Mouse (Mus musculus) erythroid progenitor cell, adult 5-6 weeks (primary cell): Measurements from ENCODE around the gene Pigb. TPM values are rescaled to one million over a fixed set of nuclear protein-coding genes. Genes with fewer than 3 reads are reported as not detected.
"Not testable (repeated sequence)": the region's sequence is repeated elsewhere in the genome, so short reads cannot be mapped to it uniquely, and the experiment has no call there.

ENCODE experiments used
- ATAC-seq: replicated peaks from 2 replicates; pipeline ENCODE4 v1.8.0; 2016; ENCODE audit warnings: moderate number of reproducible peaks, mild to moderate bottlenecking, moderate TSS enrichment, inconsistent platforms; ENCODE audit not compliant: poor library complexity, low FRiP score, severe bottlenecking
- total RNA-seq, 2 experiments: library from RNA; stranded (forward) in 1 of 2; stranded (reverse) in 1 of 2; fragments of 150-400 nt in 1 of 2; fragments of 186-747, 209-891 nt in 1 of 2; gene quantifications; 2 replicates each; pipeline versions ENCODE4 v1.2.3 to v1.2.4; 2015 to 2017; ENCODE audit warnings: low replicate concordance in 2 of 2

Gene Pigb
- total RNA-seq (2015; ENCODE audit: low replicate concordance) (6.8 and 14.7 TPM in 2 replicates), total RNA-seq (2017; ENCODE audit: low replicate concordance) (0.83 and 1.0 TPM in 2 replicates)

DNA sequence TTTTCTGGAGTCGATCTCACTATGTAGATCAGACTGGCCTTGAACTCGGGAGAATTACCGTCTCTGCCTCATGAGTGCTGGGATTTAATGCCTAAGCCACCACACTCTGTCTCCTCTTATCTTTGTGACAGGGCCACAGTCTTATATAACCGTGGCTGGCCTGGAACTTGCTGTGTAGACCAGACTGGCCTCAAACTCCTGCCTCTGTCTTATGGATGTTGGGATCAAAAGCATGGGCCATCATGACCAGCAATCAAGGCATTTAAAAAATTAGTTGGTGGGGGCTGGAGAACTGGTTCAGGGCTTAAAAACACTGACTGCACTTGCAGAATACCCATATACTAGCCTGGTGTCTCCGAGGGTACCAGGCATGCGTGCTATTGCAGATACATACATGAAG, at the start of gene Pigb:
TSS of gene Pigb (minus strand) at position 299 of the 400 bp plus-strand sequence.
- peak; percentile 36; the same call in 1 of the 2 replicates for ATAC-seq

DNA sequence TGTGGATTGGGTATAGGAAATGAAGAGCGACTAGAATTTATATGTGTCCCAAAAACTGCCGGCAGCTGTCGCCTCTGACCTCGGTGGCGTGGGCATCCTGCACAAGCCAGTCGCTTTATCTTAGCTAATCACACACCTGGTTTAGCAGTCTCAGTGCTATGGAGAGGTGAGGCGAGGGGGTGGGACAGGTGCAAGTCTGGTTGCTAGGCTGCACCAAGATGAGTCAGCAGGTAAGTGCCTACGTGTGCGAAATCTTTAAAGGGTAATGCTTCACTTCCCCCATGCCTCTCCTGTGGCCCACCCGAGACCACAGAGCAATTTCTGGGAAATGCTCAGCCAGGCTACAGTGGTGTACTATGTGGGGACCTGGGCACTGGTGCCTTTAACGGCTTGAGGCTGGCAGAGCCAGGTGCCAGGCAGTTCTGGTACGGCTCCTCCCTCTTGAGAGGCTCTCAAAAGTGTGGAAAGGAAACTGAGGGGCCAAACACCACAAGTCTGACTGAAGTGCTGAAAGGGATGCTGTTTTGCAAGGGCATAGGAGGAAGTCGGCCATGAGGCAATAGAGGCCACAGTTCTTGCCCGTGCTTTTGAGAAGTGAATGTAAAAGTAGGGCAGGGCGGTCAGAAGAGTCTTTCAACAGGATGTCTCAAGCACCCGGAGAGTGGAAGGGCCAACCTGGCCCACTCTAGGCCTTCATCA, 49.2 kb upstream of the Pigb start:
- ATAC-seq, result no peak

DNA sequence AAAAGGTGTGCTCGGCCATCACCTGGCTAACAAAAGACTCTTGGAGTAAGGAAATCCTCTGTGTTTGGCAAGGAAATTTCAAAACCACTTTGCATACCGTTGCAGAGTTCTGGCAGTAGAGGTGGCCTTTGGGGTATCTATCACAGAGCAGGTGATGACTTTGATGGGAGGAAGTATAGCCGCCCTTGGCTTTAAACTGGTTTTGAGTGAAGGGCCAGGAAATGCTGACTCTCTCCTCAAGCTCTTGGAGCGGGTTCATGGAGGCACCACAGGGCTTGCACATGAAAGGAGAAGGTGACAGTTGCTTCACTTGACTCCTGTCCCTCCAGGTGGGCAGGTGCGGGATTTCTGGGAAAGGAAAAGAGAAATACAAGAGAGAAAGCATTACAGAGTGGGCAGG, 47.4 kb upstream of the Pigb start:
- no peak for ATAC-seq

DNA sequence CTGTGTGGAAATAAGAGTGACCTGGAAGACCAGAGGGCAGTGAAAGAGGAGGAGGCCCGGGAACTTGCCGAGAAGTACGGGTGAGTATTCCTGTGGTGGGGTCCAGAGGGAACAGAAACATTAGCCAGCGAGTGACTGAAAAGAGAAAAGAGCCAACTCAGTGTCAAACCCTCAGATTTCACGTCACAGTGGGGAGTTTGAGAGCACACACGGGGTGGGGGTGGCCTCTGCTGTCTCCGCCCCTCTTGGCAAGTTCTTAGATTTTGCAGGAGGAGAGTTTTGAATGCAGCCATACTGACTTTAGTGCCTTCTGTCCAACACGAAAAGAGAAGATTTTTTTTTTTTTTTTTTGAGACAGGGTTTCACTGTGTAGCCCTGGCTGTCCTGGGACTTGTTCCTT, 46.9 kb upstream of the Pigb start:
- no peak for ATAC-seq

DNA sequence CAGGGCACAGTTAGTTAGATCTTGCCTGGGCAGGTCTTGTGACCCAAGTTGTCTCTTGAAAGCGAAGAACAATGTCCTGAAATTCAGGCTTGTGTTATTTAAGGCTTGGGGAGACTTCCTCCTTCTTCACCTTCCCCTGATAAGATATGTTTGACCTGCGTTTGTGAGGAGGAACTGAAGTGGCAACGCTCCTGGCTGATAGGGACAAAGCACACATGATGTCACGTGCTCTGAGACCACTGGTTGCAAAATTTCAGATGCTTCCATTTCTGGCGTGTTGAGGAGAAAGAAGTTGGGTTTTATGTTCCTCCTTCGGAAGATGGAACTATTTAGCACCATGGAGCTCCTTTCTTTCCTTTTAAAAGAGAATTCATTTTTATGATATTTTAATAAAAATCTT, 45.7 kb upstream of the Pigb start:
- no peak for ATAC-seq

DNA sequence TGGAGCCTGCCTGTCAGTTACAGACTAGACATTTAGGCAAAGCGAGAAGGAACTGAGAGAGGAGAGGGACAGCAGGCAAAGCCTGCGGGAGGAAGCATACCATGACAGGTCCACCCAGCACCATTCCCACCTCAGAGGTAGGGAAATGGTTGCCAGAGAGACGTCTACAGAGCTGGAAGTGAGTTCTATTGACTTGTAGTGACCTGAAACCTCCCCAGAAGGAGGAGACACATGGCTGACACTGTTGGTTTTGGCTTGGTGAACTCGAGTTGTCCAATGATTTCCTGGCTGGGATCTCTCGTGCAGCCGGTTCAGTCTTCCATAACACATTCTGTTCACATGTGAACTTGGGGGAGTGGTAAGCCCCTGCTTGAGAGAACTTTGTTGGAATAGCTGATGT, 43.8 kb upstream of the Pigb start:
- no peak for ATAC-seq

DNA sequence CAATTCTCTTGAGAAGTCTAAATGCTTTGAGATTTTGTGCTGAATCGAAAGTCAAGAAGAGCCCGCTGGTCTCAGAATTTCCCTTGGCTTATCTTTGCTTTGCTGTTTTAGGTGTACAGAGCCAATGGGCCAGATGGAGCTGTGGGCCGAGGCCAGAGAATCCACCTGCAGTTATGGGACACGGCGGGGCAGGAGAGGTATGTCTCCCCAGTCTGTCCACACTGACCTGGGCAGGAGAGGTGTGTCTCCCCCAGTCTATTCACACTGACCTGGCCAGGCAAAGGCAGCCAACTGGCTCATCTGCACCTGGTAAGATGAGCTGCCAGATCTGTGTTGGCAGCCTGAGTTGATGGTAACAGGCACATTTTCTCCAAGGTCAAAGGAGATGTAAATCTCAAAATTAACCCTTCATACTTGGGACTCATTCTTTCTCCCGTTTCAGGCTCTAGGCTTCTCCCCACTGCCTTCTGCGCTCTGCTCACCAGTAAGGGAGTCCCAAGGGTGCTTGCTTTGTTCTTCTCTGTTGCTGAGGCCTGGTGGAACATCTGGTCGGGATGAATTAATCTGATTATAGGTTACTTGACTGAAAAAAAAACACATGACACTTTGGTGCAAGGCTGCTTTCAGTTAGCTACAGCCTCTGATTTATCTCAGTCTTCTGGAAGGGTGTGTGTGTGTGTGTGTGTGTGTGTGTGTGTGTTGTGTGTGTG, 42.3 kb upstream of the Pigb start:
- ATAC-seq, result no peak

DNA sequence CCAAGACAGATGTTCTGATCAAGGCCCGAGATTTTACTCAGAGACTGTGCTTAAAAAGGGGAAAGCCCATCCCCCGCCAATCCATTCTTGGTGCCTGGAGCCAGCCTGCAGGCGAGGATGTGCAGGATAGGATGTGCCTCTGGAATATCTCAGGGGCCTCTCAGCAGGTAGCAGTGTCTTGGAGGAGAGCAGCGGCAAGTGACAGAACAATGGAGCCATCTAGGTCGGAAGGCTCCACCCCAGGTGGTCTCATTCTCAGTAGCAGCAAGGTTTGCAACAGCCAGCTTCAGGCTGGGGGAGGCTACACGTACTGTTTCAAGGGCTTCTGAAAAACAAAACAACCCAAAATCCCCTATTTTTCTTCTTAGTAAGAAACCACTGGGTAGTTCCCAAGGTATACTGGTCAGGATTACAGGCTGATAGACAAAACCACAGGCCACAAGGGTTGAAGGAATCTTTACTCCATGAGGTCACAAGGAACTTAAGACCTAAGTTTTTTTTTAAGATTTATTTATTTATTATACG, 39.7 kb upstream of the Pigb start:
- no peak for ATAC-seq

DNA sequence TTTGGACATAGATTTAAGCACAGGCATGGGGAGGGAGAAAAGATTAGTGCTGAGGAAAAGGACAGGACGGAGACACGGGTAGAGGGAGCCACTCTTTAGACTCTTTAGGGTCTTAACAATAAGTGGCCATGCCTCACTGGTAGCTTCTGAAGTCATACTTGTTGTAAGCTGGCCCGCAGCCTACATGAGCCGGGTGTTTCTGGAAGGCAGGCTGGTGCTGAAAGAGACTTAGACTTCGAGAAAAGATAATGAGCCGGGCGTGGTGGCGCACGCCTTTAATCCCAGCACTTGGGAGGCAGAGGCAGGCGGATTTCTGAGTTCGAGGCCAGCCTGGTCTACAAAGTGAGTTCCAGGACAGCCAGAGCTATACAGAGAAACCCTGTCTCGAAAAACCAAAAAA, 39.2 kb upstream of the Pigb start:
- ATAC-seq, result not testable (repeated sequence)

DNA sequence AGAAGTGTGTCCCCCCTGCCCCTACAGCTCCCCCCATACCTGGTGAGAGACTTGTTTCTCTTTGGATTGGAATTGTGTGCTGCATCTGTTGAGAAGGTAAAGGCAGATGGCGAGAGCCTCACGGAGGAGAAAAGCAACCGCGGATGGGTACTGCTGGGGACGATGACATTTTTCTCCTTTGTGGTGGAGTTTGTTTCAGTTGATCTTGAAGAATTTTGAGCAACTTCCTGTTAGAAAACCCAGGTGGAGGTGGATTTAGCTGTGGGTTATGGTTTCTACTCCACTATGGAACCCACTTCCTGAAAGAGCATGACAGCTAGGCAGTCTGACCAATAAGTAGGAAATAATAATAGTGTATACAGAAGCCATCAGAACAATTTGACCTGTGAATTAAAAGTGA, 33.0 kb upstream of the Pigb start:
- ATAC-seq, result no peak

DNA sequence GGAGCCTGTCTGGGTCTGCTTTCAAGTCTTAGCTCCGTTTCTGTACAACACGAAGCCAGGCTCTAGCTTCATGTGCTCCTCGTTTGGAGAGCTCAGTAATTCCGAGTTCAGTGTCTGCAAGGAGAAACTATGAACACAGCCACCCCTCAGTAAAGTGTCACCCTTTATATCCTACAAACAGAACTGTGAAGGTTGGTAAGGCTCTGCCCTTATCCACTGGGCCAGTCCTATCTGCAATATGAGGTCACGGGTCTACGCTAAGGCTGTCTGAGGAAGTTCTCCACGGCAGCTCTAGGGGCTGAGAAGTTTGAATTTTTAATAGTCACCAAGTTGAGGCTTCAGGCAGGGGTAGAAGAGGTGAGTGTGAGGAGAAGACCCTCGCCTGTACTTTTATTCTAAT, 32.2 kb upstream of the Pigb start:
- no peak for ATAC-seq

DNA sequence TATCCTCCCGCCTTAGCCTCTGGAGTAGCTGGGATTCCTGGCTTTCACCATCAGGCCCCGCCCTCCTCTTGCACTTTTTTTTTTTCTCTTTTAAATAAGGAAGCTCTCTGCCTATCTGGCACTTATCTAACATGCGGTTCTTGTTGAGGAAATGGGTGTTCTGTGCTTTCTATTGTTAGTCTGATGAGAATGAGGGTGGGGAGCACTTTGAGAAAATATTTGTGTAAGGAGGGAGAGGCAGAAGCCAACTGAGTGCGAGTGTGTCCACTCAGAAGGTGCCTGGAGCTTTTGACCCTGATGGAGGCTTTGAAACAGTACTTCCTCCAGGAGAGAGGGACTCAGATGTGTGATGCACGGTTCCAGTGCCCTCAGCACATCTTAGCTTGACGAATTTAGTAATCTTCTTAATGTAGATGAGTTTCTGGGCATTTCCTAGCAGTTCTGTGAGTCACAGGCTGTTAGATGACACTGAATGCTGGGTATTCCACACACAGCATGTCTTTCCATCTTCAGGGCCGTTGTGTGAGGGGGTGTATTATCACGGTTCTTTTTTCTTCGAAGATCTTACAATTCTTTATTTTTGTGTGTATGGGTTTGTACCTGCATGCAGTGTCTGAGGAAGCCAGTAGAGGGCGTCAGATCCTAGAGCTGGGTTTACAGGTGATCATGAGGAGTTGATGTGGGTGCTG, 30.9 kb upstream of the Pigb start:
- ATAC-seq, result no peak

DNA sequence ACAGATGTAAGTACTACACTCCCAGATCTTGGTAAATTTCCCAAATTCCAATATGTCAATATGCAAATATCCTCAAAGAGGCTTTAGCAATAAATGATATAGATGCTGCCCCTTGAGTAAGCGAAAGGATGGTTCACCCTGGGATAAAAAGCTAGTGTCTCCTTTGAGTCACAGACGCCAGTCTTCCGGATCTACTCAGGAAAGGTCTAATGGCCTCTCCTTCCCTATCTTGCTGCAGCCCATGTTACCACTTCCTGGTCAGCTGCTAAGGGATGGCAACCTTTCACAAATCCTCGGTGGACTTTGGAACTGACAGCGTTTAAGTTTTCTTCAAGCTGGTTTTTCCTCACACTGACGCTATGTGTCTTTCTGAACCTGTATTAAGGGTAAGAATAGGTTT, 28.5 kb upstream of the Pigb start:
- no peak for ATAC-seq

DNA sequence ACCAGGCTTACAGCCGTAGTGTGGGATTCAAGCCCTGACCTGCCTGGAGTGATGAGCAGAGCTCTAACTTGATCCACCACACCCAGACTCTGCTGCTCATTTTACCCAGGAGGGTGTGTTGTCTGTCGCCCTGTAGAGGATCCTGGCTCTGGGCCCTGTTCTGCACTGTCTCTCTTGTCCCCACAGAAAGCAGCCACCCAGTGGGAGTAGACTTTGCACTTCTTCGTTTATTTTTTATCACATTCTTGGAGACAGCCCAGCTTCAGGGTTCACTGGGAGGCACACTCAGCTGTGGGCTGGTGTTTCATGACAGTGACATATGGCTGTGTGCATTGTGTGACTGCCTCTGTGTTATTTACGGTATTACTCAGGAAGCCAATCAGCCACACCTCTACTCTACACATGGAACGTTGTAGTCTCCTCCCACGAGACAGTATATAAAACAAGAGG, 28.1 kb upstream of the Pigb start:
- 0 out of 2 replicates have a peak, but pooled peaks have one; percentile 34 for ATAC-seq

DNA sequence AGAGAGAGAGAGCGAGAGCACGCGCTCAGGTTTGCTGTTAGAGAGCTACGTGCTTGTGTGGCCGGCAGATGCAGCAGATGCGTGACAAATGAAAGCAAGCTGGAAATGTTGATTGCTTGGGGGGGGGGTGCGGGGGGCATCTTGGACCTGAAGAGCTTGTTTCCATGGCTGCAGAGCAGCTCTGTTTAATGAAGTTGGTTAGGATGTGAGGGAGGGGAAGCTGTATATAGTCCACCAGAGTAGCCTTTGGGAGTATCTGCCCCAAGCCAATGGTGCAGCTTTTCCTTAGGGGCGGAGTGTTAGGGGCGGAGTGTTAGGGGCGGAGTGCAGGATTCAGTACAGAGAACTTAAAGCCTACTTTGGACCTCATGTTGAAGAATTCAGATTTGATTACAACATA, 26.9 kb upstream of the Pigb start:
- no peak for ATAC-seq

DNA sequence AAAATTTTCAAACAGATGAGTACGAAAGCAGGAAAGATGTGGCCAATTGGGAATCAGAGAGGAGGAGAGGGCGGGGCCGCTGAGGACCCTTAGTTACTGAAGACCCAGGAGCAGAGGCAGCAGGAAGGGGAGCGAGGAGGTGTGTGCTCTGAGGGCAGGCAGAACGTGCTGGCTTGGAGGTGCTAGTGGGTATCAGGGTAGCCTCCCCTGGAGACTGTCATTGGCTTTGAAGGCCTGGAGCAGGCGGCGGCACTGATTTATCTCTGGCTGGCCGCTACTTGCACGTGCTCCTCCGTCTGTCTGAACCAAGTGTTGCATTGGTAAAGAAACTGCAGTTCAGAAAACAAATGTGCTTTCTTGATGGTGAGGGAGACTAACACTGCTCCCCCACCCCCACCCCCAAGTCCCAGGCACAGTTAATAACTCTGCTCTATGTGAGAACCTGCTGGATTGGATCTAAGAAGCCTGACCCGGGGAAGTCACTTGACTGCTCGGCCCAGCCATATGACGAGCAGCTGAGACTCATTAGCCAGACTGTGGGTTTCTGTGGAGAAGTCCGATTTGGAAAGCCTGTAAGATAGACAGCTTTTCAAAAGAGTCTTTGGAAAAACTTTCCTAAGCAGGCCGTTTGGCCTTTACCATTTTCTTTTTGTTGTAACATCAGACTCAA, 23.6 kb upstream of the Pigb start:
- no peak for ATAC-seq

DNA sequence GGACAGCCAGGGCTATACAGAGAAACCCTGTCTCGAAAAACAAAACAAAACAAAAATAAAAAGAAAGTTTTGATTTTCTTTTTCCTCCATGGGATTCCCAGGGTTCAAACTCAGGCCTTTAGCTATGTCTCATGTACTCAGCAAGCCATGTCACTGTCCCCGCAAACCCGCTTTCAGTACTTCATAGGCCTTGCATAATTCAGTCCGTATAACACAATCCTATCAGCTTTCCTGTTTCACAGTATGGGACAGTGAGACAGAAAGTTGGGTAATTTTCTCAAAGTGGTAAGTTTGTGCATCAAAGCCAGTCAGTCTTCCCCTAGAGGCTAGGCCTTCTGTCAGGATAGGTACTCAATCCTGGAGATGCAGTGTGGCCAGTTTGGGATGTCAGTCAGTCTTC, 19.0 kb upstream of the Pigb start:
- ATAC-seq, result no peak

DNA sequence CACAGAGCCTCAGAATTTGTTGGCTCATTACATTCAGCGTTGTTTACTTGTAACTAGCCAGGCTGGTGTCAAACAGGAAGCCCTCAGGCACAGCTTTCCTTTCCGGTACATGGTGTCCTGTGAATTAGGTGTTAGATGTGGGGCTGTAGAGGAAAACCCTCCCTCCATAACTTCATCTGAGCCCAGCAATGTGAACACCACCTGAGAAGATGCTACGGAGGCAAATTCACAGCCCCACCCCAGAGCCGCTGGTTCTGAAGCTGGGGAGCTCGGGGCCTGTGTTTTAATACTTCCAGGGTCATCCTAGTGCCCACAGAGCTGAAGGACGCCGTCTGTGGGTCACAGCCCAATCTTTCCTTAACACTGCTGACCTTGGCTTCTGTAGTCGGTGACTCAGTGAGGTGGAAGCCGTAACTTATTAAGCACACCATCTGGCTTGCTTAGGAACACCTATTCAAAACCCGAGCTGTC, 15.3 kb upstream of the Pigb start:
- ATAC-seq, result no peak

DNA sequence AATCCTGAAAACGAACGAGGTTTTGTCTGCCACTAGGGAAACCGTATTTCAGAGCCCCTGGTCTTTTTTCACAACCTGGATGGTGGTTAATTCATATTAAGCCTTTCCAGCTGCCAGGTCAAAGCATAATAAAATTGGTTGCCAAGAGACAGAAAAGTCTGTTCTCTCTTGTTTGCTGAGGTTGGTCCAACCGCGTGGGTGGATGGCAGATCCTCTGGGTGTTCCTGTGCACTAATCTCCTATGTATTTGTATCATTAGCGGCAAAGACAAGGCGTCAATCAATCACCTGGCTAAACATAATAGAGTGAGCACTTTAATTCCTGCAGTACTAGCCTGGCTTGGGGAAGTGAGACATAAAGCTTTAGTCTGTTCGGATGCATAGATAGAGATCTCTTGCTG, 10.4 kb upstream of the Pigb start:
- no peak for ATAC-seq

DNA sequence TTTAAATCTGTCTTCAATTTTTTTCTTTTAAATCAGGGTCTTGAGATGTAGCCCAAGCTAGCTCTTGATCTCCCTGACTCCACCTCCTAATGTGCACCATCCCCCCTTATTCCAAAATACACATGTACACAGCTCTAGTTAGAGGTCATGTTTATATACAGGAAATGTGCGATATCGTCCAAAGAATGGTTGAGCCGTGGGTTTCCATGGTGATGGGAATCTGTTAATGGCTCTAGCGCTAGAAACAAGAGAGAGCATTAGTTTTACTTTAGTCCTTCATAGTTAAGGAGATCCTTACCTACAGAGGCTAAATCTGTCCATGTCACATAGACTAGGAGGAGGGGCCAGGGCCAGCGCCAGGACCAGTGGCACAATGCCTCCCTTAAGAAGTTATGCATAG, 9.7 kb upstream of the Pigb start:
- ATAC-seq, result no peak
